Mouse (Mus musculus): Measurements from ENCODE around the gene Cryzl1. TPM values are rescaled to one million over a fixed set of nuclear protein-coding genes. Genes with fewer than 3 reads are reported as not detected.
"Not testable (repeated sequence)": the region's sequence is repeated elsewhere in the genome, so short reads cannot be mapped to it uniquely, and the experiment has no call there.

Cryzl1 gene
- total and polyA plus RNA-seq, 3 experiments, result 20.2 to 44.4 TPM; not detected in 1

- peak overlapping the region; percentile 99; the same call in 1 of the 2 replicates for H3K9ac ChIP-seq (ENCODE audit: control insufficient read depth, low read depth, low read length, poor library complexity, severe bottlenecking)
- H3K4me3 ChIP-seq (ENCODE audit: control insufficient read depth in 1 of 2, insufficient read depth in 1 of 2, low read depth in 2 of 2, low read length in 2 of 2), result peak overlapping the region; percentile 31 to 89
- H3K4me1 ChIP-seq (ENCODE audit: control insufficient read depth in 1 of 2, insufficient read depth in 2 of 2, low read length in 2 of 2), result peaks cover 4 to 11% of the 10 kb centered on the region in 2 experiments; a peak in 3 of 4 replicates
- peaks cover 70% of the 10 kb centered on the region for H3K79me2 ChIP-seq (ENCODE audit: control insufficient read depth, insufficient read depth, low read length, poor library complexity)
- not testable (repeated sequence) for H3K9me3 ChIP-seq (replicated peaks; ENCODE audit: insufficient read depth, low read length); H3K27ac ChIP-seq (ENCODE audit: control insufficient read depth, low read depth, low read length); H3K27me3 ChIP-seq (ENCODE audit: control insufficient read depth in 1 of 2, insufficient read depth in 2 of 2, low read length in 2 of 2); DNase-seq (ENCODE audit: low read depth, low spot score)
- H3K36me3 ChIP-seq (ENCODE audit: control insufficient read depth in 1 of 2, insufficient read depth in 2 of 2, low read length in 2 of 2), result peaks cover 10 to 26% of the 10 kb centered on the region in 2 experiments
- 0 out of 2 replicates have a peak, but pooled peaks have one; percentile 10 for TF ChIP-seq TBP (IDR thresholded peaks at IDR 0.05; ENCODE audit: low read depth, low read length)
- TF ChIP-seq CTCF (IDR thresholded peaks at IDR 0.05 in 2 of 3, conservative IDR thresholded peaks at IDR 0.05 in 1 of 3; ENCODE audit: control insufficient read depth in 1 of 3, insufficient read depth in 1 of 3, low read depth in 2 of 3, low read length in 3 of 3, poor library complexity in 1 of 3, severe bottlenecking in 1 of 3), result peak in 1 of 3 experiments; percentile 4; a peak in 1 of 6 replicates
- peak; percentile 28; the same call in 1 of the 2 replicates for TF ChIP-seq ZNF384 (IDR thresholded peaks at IDR 0.05; ENCODE audit: low read depth, low read length)
These were observed 83.4 kb downstream of the Cryzl1 start for GRCm38 (mm10) chr16:91645420-91645819.

GRCm38 (mm10) chr16:91644901-91645300, 83.9 kb downstream of the Cryzl1 start:
- no peaks in the 10 kb centered on the region for H3K27me3 ChIP-seq (ENCODE audit: control insufficient read depth in 1 of 2, insufficient read depth in 2 of 2, low read length in 2 of 2)
- H3K4me3 ChIP-seq (ENCODE audit: control insufficient read depth in 1 of 2, insufficient read depth in 1 of 2, low read depth in 2 of 2, low read length in 2 of 2), result peak overlapping the region; percentile 15 to 40
- peaks cover 2 to 11% of the 10 kb centered on the region in 2 experiments; a peak in 3 of 4 replicates for H3K4me1 ChIP-seq (ENCODE audit: control insufficient read depth in 1 of 2, insufficient read depth in 2 of 2, low read length in 2 of 2)
- no peaks in the 10 kb centered on the region for H3K9me3 ChIP-seq (replicated peaks; ENCODE audit: insufficient read depth, low read length)
- H3K36me3 ChIP-seq (ENCODE audit: control insufficient read depth in 1 of 2, insufficient read depth in 2 of 2, low read length in 2 of 2), result peaks cover 15 to 22% of the 10 kb centered on the region in 2 experiments
- peaks cover 66% of the 10 kb centered on the region for H3K79me2 ChIP-seq (ENCODE audit: control insufficient read depth, insufficient read depth, low read length, poor library complexity)
- peak; percentile 58 for DNase-seq (ENCODE audit: low read depth, low spot score)
- no peak overlapping the region for H3K27ac ChIP-seq (ENCODE audit: control insufficient read depth, low read depth, low read length)
- peak overlapping the region; percentile 51 for H3K9ac ChIP-seq (ENCODE audit: control insufficient read depth, low read depth, low read length, poor library complexity, severe bottlenecking)
- no peak for TF ChIP-seq ZKSCAN1 (IDR thresholded peaks at IDR 0.05; ENCODE audit: low read depth, low read length)
- no peak for TF ChIP-seq EP300 (IDR thresholded peaks at IDR 0.05; ENCODE audit: low read depth in 1 of 2, low read length in 2 of 2)
- no peak for TF ChIP-seq SIN3A (IDR thresholded peaks at IDR 0.05; ENCODE audit: low read length)
- TF ChIP-seq RCOR1 (IDR thresholded peaks at IDR 0.05; ENCODE audit: low read depth, low read length), result no peak
- TF ChIP-seq POLR2AphosphoS5 (IDR thresholded peaks at IDR 0.05; ENCODE audit: borderline replicate concordance, low read depth, low read length), result no peak
- TF ChIP-seq TBP (IDR thresholded peaks at IDR 0.05; ENCODE audit: low read depth, low read length), result no peak
- TF ChIP-seq SMC3 (IDR thresholded peaks at IDR 0.05; ENCODE audit: low read depth, low read length), result no peak
- TF ChIP-seq MAX (IDR thresholded peaks at IDR 0.05; ENCODE audit: low read length), result no peak
- no peak for TF ChIP-seq NRF1 (IDR thresholded peaks at IDR 0.05; ENCODE audit: insufficient read depth, low read depth, low read length, poor library complexity, severe bottlenecking)
- TF ChIP-seq MYB (IDR thresholded peaks at IDR 0.05; ENCODE audit: low read depth, low read length), result no peak
- TF ChIP-seq ZC3H11A (IDR thresholded peaks at IDR 0.05; ENCODE audit: low read depth, low read length), result no peak
- TF ChIP-seq MAFK (IDR thresholded peaks at IDR 0.05; ENCODE audit: borderline replicate concordance, low read depth, low read length), result no peak
- no peak for TF ChIP-seq MXI1 (IDR thresholded peaks at IDR 0.05; ENCODE audit: low read depth, low read length)
- no peak for TF ChIP-seq MYC (IDR thresholded peaks at IDR 0.05; ENCODE audit: low read depth, low read length)
- no peak for TF ChIP-seq UBTF (IDR thresholded peaks at IDR 0.05; ENCODE audit: borderline replicate concordance, insufficient read depth, low read depth, low read length)

All from MEL (cell line).